Mouse (Mus musculus) T-helper 2 cell (primary cell): ENCODE measurements at regions not wholly inside any gene's neighbourhood (a gene's known extent, or its start where the extent isn't known, plus 50 kb on each side); places are given as distances from the start of the nearest gene placed in this dataset.

Experiments
- in situ Hi-C: fragments of 300-600 bp; cut with MboI, MseI; formaldehyde crosslinking; loops from one replicate; pipeline ENCODE4 v1.15.1; 2025; ENCODE audit warnings: high pct_unique_total_duplicates

DNA sequence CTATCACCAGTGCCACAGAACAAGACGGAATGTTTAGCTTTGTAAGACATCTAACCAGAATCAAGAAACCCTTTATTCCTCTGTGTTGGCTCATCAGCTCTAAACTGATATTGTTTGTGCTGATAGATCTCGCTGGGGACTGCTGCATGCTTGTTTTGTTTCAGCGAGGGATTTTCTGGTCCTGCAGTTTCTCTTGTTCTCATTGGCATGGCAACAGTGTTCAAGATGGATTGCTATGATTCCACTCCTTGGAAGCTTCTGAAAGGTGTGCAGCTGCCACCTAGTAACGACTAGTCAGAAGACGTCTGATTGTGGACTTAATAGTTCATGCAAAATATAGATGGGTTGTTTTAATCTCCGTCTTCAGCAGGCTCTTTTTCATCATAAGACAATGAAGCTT, 591.2 kb downstream of the Sorcs1 start:
- in situ Hi-C loops = no loop called here

DNA sequence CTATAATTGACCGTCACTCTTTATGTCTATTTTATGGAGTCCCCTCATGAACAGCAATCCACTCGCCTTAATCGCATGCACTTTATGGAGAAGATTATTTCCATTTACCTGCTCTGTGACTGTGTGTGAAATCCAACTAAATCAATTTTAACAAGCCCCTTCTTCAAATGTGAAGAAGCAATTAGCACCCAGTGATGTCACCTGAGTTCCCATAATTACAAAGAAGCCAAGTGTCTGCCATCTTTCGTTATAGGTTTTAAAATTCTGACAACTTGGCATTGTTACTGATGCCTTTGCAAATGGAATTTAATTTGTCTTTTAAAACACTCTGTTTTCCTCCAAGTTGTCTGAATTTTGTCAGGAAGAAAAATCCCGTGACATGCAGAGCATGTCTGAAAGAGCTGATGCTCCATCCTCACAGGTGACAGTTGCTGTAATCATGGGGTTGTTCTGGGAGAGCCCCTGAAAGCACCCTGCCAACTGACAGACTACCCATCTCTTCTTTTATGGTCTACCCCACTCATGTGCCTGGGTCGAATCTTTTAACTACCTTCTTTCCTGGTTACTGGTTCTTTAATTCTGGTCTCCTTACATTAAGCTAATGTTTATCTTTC, 600.9 kb downstream of the Sorcs1 start:
- in situ Hi-C loops = no loop called here

DNA sequence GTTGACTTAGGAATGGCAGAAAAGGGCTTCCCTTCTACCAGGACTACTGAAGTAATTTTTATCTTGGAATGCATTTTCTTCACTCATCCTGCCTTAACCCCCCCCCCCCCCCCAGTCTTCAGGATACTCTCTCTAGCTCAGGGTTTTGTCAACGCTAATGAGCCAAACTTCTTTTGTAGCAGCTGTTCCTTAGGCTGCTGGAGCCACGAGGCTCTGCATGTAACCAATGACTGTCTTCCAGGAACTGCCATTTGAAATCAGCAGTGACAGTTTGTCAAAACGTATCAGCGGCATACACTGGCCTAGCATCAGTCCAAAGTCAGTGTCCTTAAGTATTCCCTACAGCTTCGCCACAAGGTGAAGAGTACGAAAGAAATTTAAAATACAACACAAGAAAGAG, 618.0 kb downstream of the Sorcs1 start:
- in situ Hi-C loops = no loop called here

DNA sequence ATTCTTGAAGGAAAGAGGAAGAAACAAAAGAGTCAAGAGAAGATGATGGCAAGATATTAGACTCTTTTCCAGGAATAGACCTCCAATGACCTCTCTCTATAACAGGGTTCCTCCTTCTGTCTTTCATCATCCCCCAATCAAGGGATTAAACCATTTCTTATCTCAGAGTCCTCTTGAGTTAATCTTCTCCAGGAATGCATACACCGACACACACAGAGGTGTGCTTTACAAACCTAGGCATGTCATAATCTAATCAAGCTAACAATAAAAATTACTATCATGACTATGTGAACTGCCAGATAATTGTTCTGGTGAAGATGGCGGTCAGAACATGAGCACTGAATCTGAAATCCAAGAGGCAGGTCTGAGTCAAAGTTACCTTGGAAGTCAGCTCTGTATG, 625.5 kb downstream of the Sorcs1 start:
- in situ Hi-C loops = no loop called here

DNA sequence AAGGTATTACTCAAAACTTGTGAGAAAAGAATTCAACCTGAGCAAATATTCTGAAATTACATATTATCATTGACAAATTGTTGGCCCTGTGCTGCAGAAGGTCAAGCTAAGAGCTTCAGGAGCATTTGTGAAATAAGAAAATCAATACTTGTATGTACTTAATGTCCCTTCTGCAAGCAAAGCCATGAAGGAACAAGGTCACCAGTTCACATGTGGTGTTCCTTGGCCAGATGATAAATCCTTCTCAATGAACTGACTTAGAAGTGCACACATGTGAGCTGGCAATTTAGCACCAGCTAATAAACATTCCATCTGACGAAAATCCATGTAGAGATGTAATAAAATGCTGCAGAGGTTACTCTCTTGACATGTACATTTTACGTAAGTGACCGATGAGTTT, 632.7 kb downstream of the Sorcs1 start:
- in situ Hi-C loops = no loop called here

DNA sequence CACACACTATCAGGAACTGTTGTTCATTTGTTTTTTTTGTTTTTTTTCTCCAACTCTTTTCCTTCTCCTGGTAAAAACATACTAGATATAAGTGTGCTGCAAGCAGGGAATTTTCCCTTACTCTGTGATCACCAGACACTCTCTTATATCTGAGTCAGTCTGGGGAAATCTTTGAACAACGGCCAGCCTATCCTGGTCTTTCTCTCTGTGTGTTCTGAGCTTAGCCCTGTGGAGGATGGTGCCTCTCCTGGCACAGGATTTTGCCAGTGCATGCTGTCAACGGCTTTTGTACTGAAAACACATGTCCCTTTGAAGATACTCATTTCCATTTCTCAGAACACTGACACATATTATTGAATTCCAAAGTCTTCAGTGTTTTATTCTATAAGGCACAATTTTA, 664.8 kb downstream of the Sorcs1 start:
- in situ Hi-C loops = no loop called here

DNA sequence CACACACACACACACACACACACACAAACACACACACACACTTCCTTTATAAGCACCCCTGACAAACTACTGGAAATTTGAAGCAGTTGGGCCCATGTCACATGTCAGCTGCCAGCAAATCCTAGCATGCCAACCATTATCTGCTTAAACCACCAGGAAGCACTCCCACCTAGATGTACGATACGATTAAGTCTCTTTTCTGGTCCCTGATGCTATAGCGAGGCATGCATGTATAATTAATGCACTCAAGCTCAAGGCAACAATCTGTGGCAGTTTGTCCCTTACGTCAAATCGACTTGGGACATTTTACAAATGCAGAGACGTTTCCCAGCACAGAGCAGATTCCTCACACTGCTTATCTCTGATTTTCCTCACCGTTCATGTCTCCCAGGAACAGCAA, 673.2 kb downstream of the Sorcs1 start:
- in situ Hi-C loops = no loop called here

DNA sequence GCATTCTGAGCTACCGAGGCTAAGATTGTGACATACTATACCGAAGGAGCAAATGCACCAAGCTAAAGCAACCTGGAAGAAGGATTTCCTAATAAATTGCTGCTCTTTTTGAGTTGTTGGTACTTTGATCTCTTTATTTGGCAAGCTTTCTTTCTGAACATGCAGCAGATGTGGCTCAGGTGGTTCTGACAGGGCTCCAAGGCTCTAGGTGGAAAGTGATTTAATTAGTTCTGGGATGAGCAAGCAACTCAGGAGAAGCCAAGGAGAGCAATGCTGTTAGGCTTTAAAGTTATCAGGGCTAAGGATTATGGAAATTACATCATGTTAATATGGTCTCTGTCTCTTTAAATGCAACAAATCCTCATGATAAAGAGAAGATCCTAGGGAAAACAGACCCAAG, 692.6 kb downstream of the Sorcs1 start:
- in situ Hi-C loops = loop anchor here (10.0 kb wide), 1 partner anchor 119 kb away; no protein-coding TSS in a partner anchor

DNA sequence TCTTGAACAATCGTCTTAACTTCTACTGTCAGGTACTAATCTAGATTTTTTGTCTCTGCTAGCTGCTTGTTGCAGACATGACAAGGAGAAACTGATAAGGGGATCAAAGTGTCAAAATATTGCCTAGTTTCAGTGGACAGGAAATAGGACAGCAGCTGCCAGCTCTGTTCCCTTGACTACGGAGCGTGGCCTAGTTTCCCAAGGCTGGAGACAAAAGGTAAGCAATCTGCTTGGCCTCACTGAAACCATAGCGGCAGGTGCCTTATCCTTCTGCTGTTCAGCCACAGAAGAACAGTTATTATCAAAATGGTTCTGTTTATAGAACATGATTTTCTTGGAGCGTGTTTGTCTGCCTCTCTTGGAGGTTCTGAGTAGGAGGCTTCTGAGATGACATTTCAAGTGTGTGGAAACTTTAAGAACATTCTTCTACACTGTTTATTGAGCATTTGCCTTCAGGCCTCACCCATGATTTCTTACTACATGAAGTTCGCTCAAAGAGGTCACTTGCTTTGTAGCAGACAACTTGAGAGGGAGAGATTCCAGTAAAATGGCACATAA, 712.1 kb downstream of the Sorcs1 start:
- in situ Hi-C loops = no loop called here

DNA sequence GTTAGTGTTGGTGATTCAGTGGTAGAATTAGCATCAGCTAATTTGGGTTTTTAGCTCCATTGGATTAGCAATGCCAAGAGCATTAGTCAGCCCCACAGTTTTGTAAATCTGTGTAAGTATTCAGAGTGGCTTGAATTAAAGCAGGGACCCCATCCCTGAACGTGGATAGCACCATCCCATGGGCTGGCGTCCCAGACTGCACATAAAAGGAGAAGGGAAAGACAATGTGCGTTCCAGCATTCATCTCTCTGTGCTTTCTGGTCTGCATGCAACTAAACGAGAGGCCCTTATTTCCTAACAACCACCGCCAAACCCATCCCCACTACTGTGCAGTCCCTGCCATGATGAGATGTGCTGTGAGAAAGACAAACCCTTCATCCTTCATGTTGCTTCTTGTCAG, 713.8 kb downstream of the Sorcs1 start:
- in situ Hi-C loops = no loop called here

DNA sequence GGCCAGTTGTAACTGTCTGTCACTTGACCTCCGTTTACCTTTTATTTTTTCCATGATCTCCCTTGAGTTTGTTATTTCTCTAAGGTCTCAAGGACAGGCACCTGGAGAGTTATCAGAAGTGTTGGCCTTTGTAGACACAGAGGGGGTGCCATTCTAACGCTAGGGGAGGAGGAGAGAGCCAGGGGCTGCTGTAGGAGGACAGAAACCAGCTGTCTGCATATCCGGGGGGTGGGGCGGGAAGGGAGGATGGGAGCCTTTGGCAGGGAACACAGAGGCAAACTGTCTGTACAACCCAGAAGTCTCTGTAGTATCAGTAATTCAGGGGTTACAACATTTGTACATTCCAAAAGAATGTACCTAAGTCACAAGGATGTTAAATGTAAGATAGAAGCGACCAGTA, 719.9 kb downstream of the Sorcs1 start:
- in situ Hi-C loops = no loop called here

DNA sequence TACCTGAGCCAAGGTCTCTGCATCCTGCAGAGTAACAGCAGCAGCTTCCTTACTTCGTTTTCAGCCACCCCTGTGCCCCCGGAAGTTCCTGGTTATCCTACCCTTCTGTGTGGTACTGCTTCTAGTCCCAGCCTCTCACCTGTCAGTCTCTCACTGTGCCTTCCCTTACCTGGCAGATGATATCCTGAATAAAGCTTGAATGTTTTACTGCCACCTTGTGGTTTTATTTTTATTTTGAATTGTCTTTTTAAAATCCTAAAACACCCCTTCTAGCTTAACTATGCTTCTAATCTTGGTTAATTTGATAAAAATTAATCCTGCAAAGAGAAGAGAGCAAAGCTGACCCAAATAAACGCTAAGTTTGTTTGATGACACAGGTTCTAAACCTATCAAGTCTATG, 747.2 kb downstream of the Sorcs1 start:
- in situ Hi-C loops = no loop called here

DNA sequence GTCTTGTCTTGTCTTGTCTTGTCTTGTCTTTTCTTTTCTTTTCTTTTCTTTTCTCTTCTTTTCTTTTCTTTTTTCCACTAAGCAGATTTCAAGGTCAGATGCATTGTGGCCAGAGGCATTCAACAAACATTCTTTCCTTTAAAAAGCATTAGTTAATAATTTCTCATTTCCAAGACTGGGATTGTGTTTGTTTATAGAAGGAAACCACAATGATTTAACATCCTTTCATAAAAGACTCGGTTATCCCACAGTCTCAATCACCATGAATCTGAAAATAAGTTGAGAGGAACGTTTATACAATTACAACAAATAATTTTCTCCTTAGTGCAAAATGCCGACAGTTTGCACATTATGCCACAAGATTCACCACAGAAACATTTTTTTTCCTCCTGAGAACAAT, 766.7 kb downstream of the Sorcs1 start:
- in situ Hi-C loops = no loop called here

DNA sequence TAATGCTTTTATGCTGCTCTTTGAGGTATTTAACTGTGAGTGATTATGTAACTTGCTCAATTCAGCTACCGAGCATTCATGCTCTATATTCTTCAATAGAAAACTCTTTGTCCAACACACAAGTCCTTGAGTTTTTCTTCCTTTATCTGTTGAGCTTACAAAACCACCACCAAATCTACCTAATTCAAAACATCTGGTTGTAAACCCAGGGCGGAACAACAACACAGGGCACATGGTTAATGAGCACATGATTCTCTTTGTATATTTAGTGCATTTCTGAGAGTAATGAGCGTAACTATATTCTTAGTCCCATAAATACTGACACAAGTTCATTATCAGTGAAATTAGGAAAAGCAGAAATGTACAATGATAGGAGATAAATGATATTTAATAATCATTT, 798.2 kb downstream of the Sorcs1 start:
- in situ Hi-C loops = no loop called here

DNA sequence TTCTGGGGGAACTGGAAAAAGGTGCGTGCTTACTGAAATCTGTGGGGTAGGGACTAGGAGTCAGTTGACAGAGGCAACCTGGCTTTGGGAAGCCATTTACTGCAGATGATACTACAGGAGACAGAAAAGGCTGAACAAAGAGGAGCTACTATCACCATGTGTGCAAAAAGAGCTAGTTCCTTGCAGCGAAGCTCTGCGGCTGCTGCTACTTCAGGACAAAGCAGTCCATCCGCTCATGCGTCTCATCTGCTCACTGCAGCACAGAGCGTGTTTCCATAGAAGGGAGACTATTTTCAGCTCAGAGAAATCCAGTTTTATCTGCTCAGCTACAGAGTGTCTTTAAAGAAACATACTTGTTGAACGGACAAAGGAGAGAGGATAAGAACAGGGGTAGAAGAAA, 817.7 kb downstream of the Sorcs1 start:
- in situ Hi-C loops = no loop called here

DNA sequence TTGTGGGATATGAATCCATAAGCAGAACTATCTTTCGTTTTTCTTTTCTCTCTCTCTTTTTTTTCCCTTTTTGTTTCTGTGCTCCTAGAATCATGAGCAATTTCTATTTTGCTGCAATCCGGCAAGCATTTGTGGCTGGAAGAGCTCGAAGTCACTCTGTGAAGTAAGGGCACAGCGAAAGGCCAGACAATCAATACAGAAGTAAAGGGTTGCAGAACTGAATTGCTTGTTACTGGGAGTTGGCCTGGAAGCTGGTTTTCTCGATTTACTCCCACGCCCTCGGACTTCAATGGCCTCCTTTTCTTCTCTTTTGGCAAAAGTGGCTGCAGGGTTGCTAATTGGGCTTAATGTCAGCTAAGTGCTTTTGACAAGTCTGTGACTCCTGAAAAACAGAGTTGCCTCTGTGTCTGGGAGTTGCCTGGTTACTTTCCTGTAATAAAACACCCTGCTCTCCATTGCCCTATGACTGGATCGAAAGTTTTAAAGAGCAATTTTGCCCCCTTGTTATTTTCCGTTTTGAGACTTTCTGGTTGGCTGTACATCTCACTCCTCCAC, 822.9 kb downstream of the Sorcs1 start:
- in situ Hi-C loops = loop anchor here (10.0 kb wide), 1 partner anchor 1341 kb away; no protein-coding TSS in a partner anchor

DNA sequence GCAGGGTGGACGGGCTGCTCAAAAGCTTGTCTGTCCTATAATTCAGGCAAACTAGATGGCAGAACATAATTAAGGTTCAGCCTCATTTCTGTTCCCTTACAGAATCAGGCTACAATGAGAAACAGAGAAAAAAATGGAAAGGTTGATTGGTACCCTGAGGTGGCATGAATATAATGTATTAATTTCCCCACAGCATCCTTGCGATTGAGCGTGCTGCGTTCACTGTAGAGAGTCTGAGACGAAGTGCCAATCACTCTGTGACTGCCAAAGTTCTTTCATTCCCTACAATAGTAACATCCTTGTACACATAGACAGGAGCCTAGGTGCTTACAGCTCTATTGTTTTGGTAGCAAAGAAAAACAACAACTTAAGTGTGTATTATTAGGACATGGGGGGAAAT, 836.5 kb downstream of the Sorcs1 start:
- in situ Hi-C loops = no loop called here

DNA sequence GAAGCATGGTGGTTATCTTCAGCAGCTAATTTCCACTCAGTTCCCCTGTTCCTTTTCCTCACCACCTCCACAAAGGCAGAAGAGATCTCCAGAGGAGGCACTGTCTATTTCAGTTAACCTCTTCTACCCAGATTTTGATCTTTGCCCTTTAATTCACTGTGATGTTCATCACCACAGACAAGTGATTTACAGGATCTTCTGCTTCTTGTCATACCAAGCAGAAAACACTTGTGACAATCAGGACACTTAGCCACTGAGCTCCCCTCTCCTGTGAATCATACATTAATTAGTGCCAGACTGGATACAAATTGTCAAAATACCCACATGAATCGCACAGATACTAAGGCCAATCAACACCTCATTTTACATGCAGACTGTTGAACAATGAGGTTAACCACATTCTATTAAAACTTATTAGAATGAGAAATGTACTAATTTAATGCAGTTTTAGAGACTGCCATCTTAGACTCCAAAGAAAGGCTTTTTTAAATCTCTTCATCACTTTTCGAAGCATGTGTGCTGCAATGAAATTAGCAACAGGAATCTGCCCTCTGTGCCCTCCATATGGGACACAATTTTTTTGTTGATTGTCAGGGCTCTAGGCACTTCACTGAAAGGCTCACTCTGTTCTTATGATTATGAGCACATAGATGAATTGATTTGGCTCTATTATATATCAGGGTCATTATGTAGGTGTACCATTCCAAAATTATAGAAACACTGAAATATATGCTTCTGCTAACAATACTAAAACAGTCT, 839.1 kb downstream of the Sorcs1 start:
- in situ Hi-C loops = no loop called here

DNA sequence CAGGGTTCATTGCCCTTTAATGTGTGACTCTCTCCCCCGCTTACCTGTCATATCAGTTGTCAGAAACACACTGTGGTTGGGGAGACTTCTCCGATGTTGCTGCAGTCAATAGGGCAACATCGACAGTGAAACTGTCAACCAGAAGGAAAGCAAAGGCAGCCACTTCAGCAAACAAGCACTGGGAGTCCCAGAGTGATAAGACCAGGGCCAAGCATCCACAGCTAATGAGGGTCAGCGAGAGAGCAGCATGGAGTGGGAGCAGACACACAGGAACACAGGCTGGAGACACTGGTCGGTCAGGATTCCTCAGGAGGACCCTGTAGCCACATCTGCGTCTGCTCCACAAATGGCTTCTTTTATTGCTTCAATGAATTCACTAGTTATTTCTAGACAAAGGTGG, 847.5 kb downstream of the Sorcs1 start:
- in situ Hi-C loops = no loop called here

DNA sequence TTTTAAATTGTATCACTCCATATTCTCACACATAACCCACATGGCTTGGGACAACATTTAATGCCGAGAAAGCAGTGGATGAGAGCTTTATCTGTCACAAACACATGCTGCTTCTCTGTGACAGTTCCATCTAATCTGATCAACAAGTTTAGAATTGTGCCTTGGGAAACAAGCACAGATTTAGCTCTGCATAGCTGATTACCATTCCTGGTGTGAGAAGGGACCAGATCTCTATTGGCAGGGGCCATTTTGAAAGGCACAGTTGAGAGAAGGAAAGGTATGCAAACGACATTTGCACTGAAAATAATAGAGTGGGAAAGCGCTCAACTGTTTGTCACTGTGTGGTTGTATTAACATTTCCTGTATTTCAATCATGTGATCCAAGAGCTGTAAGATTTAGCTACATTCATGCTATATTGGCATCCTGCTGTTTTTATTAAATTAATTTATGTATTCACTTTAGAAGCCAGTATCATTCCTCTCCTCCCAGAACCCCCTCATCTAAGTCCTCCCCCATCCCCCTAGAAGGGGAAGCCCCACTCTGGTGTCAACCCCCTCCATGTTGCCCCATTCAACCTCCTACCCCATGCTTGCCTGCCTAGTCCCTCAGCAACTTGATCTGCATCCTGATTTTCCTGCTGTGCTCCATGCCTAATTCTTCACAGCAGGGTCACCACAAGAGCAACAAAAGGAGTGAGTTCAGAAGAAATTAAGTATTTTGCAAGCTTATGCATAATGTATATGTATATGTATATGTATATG, 872.6 kb downstream of the Sorcs1 start:
- in situ Hi-C loops = no loop called here
